Mouse (Mus musculus): ENCODE results near the gene Sp4. TPM values are rescaled to one million over a fixed set of nuclear protein-coding genes. Genes with fewer than 3 reads are reported as not detected.

Sp4 gene
- total and polyA plus RNA-seq, 3 experiments, result 4.2 to 6.6 (median 5.7) TPM

DNA sequence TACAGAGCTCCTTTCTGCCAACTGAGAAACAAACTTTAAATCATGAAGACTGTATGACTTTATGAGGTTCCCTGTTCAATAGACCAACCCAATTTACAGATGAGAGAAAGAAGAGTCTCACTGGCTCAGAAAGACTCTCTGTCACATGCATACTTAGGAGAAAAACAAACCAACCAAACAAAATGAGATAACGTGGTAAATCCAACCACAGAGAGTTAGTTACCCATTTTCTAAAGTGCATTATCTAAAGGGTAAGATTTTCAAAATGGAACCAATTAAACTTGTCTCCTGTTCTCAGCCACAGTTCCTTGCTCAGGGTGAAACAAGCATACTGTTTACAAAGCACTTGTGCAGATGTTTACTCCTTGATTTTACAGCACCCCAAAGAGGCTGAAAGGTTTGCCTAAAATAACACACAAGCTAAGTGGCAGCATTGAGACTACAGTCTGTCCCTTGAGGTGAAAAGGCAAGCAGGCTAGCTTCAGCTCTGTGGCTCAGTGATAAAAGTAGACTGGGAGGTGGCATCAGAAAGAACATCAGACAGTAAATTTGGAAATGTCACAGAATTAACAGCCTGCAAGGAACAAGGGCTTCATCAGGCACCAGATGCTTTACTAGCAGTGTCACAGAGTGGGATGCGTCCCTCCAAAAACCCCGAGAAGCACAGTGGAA, 12.7 kb upstream of the Sp4 start:
- Histone ChIP-seq H3K79me2 (replicated peaks; ENCODE audit: control insufficient read depth, extremely low read depth, insufficient read depth, poor library complexity, severe bottlenecking) (no peaks in the 10 kb centered on the region), H3K27ac (ENCODE audit: insufficient read depth, low read depth) (no peak overlapping the region), H3K36me3 (replicated peaks in 1 of 2; ENCODE audit: control insufficient read depth in 1 of 2, insufficient read depth in 1 of 2, low read length in 1 of 2) (no peaks in the 10 kb centered on the region), H3K4me2 (ENCODE audit: insufficient read depth, low read depth, poor library complexity, severe bottlenecking) (no peak overlapping the region), H3K4me3 (replicated peaks in 1 of 3; ENCODE audit: low read depth in 2 of 3, low read length in 2 of 3, poor library complexity in 1 of 3) (no peak overlapping the region), H3K9ac (ENCODE audit: insufficient read depth, low read depth) (no peak overlapping the region), H3K4me1 (ENCODE audit: control insufficient read depth in 1 of 2, insufficient read depth in 2 of 2) (no peaks in the 10 kb centered on the region), H3K9me3 (replicated peaks; ENCODE audit: low read length) (no peaks in the 10 kb centered on the region), H3K27me3 (replicated peaks) (no peaks in the 10 kb centered on the region)
- DNase-seq (ENCODE audit: extremely low read depth), result no peak
- TF ChIP-seq RCOR1 (conservative IDR thresholded peaks at IDR 0.05; ENCODE audit: low read depth, low read length), result no peak
- TF ChIP-seq UBTF (IDR thresholded peaks at IDR 0.05; ENCODE audit: low read depth, low read length), result no peak
- TF ChIP-seq MAFK (IDR thresholded peaks at IDR 0.05; ENCODE audit: insufficient replicate concordance, low read length), result no peak
- TF ChIP-seq SIN3A (IDR thresholded peaks at IDR 0.05; ENCODE audit: low read length), result no peak
- TF ChIP-seq KAT2A (IDR thresholded peaks at IDR 0.05; ENCODE audit: insufficient replicate concordance, low read length), result no peak
- no peak for TF ChIP-seq TCF12 (IDR thresholded peaks at IDR 0.05; ENCODE audit: low read depth, low read length)
- no peak for TF ChIP-seq HCFC1 (IDR thresholded peaks at IDR 0.05; ENCODE audit: low read depth, low read length)
- no peak for TF ChIP-seq POLR2AphosphoS2 (IDR thresholded peaks at IDR 0.05; ENCODE audit: low read depth, low read length)
- no peak for TF ChIP-seq RAD21 (IDR thresholded peaks at IDR 0.05; ENCODE audit: low read depth, low read length)
- TF ChIP-seq SMC3 (IDR thresholded peaks at IDR 0.05; ENCODE audit: low read depth, low read length), result no peak
- TF ChIP-seq MYC (IDR thresholded peaks at IDR 0.05; ENCODE audit: low read depth, low read length), result no peak
- TF ChIP-seq PAX5 (IDR thresholded peaks at IDR 0.05; ENCODE audit: low read length), result no peak
- TF ChIP-seq USF2 (conservative IDR thresholded peaks at IDR 0.05; ENCODE audit: low read depth, low read length), result no peak
- no peak for TF ChIP-seq MAX (IDR thresholded peaks at IDR 0.05; ENCODE audit: low read length)
- TF ChIP-seq POLR2A (IDR thresholded peaks at IDR 0.05; ENCODE audit: low read depth, low read length), result no peak
- in situ Hi-C loops (cut with MboI; ENCODE audit: low pct_ligation_motif_present, low pct_unique_long_range_greater_than_20kb, low sequenced_read_pairs) (no loop called here), dilution Hi-C loops (cut with MboI; ENCODE audit: extremely low pct_ligation_motif_present, extremely low pct_unique_long_range_greater_than_20kb, low sequenced_read_pairs) (no loop called here)

DNA sequence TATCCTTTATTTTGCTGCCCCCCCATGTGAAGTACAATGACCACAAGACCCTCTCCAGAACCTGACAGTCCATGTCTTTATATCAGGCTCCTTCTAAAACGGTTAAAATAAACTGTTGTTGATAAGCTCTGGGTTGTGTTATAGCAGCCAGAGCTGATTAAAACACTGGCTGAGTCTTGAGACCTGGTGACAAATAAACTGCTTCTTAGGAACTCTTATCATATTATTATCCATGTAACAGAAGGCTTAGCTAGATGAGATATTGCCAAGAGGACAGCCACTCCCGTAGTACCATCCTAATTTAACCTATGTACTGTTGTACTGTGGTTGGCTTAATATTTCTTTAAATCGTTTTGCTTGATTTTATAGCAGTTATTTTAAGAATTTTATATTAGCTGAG, 2.3 kb upstream of the Sp4 start:
- H3K79me2 ChIP-seq (replicated peaks; ENCODE audit: control insufficient read depth, extremely low read depth, insufficient read depth, poor library complexity, severe bottlenecking), result no peaks in the 10 kb centered on the region
- H3K4me1 ChIP-seq (ENCODE audit: control insufficient read depth in 1 of 2, insufficient read depth in 2 of 2), result peaks cover 0 to 20% of the 10 kb centered on the region in 2 experiments; a peak in 2 of 4 replicates
- H3K36me3 ChIP-seq (replicated peaks in 1 of 2; ENCODE audit: control insufficient read depth in 1 of 2, insufficient read depth in 1 of 2, low read length in 1 of 2), result peaks cover 0 to 10% of the 10 kb centered on the region in 2 experiments
- H3K9me3 ChIP-seq (replicated peaks; ENCODE audit: low read length), result no peaks in the 10 kb centered on the region
- H3K27me3 ChIP-seq (replicated peaks), result no peaks in the 10 kb centered on the region
- in situ Hi-C loops (cut with MboI; ENCODE audit: low pct_ligation_motif_present, low pct_unique_long_range_greater_than_20kb, low sequenced_read_pairs), result no loop called here
- TF ChIP-seq ZC3H11A (IDR thresholded peaks at IDR 0.05; ENCODE audit: low read depth, low read length) (no peak), POLR2AphosphoS2 (IDR thresholded peaks at IDR 0.05; ENCODE audit: low read depth, low read length) (no peak), JUND (conservative IDR thresholded peaks at IDR 0.05; ENCODE audit: low read depth, low read length) (no peak), MXI1 (IDR thresholded peaks at IDR 0.05; ENCODE audit: low read depth, low read length) (no peak), CHD2 (IDR thresholded peaks at IDR 0.05; ENCODE audit: low read length) (no peak), BHLHE40 (IDR thresholded peaks at IDR 0.05; ENCODE audit: low read depth, low read length) (no peak), TBP (conservative IDR thresholded peaks at IDR 0.05; ENCODE audit: low read depth, low read length) (no peak), ZMIZ1 (IDR thresholded peaks at IDR 0.05; ENCODE audit: low read depth, low read length) (no peak), ETS1 (conservative IDR thresholded peaks at IDR 0.05; ENCODE audit: low read depth, low read length) (no peak), CTCF (conservative IDR thresholded peaks at IDR 0.05 in 1 of 2, IDR thresholded peaks at IDR 0.05 in 1 of 2; ENCODE audit: low read depth in 2 of 2, low read length in 2 of 2) (no peak), MAX (IDR thresholded peaks at IDR 0.05; ENCODE audit: low read length) (no peak), POLR2A (IDR thresholded peaks at IDR 0.05; ENCODE audit: low read depth, low read length) (no peak), GABPA (IDR thresholded peaks at IDR 0.05; ENCODE audit: insufficient replicate concordance, low read depth, low read length) (no peak)
- dilution Hi-C loops (cut with MboI; ENCODE audit: extremely low pct_ligation_motif_present, extremely low pct_unique_long_range_greater_than_20kb, low sequenced_read_pairs), result no loop called here
- H3K9ac ChIP-seq (ENCODE audit: insufficient read depth, low read depth), result no peak overlapping the region
- H3K27ac ChIP-seq (ENCODE audit: insufficient read depth, low read depth), result no peak overlapping the region
- no peak for DNase-seq (ENCODE audit: extremely low read depth)
- H3K4me2 ChIP-seq (ENCODE audit: insufficient read depth, low read depth, poor library complexity, severe bottlenecking), result no peak overlapping the region
- no peak overlapping the region for H3K4me3 ChIP-seq (replicated peaks in 1 of 3; ENCODE audit: low read depth in 2 of 3, low read length in 2 of 3, poor library complexity in 1 of 3)
